Mouse (Mus musculus) ovary, postnatal 36 days (tissue): Measurements from ENCODE around the gene Vps41.
A peak's percentile ranks its signal among the peaks of the same experiment; 100 is the strongest.

Experiments
- DNase-seq: peaks from one replicate; pipeline ENCODE4 v3.0.0; 2022; ENCODE audit warnings: low spot score, mixed read lengths

Vps41 gene

DNA sequence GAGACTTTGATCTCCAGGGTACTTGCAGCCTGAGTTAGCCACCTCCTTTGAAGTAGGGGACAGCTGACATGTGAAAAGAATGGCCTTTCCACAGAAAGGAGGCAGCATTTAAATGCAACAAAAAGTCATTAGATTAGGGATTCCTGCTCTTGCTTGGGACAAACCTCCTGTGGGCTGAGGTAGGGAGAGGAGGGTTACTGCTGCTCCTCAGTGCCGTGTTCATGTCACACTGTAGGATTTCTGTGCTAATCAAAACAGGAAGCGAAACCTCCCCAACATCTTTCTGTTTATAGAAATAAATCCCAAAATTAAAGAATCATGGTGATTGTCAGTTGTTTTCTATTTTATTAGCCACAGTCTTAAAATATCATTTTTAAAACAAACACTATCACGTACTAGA lies 77.4 kb downstream of the Vps41 start:
- no peak for DNase-seq

- DNase-seq: peak; percentile 8
Observed at GRCm38 (mm10) chr13:18797555-18797954, 80.5 kb downstream of the Vps41 start.

DNA sequence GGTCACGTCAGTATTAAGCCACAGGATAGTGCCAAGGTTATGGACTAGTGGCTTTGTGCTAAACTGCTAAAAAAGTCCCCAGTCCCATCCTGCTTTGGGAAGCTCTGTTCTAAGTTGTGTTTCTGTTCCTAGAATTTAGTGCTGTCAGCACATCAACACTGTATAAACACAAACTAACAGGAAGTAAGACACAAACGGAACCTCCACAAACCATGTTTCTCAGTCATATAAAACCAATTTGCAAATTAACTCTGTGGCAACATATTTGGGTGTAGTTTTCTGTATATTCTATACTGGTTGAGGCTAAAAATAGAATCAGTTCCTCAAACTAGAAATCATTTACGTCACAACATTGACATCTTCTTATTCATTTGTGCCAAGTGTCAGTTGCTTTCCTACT lies 83.3 kb downstream of the Vps41 start:
- no peak for DNase-seq

GRCm38 (mm10) chr13:18809465-18809864 lies 92.4 kb downstream of the Vps41 start:
- DNase-seq: no peak

DNA sequence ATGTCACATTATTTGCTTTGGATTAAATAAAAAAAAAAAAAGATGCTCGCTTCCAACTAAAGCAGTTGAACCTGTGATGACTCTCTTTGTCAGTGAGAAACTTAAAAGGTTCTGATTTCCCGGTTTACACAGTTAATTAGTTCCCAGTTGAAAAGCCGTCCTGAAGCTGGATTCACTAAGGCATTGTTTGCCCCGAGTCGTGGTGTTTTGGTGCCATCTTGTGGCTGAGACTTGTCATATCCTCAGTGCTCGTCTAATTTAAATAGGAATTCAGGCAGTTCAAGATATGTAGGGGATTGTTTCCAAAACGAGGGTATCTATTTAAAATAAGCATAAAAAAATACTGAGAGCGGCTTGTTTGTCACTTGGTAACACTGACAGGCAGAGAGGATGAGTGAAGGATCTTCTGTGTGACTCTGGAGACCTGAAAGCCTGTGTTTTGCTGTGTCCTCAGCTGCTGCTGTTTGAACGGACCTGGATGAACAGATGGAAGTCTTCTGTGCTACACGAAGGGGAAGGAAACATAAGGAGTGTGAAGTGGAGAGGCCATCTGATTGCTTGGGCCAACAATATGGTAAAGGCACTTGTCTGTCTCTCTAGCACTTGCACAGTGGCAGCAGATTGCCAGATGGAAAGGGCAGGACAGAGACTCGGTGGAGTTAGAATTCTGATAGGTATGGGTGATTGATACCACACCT lies 93.0 kb downstream of the Vps41 start:
- DNase-seq: peak; percentile 38

DNA sequence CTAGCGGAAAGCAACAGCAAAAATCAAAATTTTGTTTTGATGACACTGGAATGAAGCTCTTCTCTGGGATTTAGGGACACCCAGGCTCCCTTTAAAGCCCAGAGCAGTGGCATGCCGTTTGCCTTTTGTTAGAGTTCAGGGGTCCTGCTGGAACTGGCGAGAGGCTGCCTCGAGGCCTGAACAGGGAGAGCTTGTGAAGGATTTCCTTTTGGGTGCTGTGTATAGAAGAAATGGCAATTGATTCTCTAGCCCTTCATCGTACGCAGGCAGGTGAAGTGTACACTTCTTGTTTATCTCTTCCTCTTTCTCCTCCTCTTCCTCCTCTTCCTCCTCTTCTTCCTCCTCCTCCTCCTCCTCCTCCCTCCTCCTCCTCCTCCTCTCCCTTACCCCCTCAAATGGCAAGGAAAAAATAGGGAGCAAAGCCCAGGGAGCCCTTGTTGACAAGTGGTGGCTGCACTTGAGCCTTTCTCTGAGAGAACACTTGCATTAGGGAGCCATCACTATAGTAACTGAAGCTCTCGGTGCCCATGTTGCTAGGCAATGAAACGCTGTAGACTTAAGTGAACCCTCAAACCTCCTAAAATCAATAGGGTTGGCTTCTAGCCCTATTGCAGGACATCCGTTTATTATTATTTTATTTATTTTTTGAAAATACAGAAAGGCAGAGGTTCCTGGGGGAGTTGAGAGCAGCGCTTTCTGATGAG lies 107.5 kb downstream of the Vps41 start:
- DNase-seq: no peak

GRCm38 (mm10) chr13:18827029-18827428 lies 109.9 kb downstream of the Vps41 start:
- DNase-seq: no peak

GRCm38 (mm10) chr13:18830486-18830885 lies 113.4 kb downstream of the Vps41 start:
- no peak for DNase-seq

DNA sequence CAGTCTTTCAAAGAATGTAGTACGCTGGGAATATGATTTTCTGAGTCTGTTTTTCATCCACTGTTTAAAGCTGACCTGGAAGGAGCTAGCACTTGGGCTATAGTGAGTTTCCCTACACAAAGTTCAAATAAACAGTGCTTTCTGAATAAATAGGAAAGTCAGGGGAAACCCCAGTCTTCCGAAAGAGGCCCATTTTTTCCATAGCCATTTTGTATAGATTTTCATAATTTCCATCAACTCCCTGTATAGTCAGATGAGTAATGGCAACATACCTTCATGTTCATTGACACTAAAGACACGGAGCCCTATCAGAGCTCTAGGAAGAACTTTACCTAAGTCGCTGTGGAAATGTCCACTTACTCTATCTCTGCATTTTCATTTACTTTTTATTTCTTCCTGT lies 122.1 kb downstream of the Vps41 start:
- no peak for DNase-seq

GRCm38 (mm10) chr13:18840366-18840765 lies 123.3 kb downstream of the Vps41 start:
- DNase-seq: no peak

GRCm38 (mm10) chr13:18841019-18841418 lies 123.9 kb downstream of the Vps41 start:
- DNase-seq: no peak

DNA sequence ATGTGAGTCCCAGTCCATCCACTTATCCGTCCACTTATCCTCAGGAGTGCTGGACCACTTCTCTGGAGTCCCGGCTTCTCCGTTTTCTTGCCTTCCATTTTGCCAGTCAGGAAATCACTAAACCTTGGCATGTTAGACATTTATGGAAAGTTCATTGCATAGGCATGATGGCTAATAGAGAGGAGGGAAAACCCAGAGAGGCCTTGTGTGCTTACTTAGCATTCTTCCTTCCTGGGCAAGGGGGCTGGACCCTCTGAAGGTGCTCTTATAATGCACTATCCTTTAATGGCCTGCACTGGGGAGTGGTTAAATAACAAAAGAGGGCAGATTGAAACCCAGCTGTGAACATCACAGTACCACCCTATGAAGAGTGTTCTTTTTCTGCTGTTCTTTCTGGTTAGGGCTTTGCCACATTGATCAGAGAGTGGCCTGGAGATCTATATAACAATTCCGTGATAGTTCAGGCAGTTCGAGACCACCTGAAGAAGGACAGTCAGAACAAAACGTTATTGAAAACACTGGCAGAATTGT lies 124.7 kb downstream of the Vps41 start:
- no peak for DNase-seq

DNA sequence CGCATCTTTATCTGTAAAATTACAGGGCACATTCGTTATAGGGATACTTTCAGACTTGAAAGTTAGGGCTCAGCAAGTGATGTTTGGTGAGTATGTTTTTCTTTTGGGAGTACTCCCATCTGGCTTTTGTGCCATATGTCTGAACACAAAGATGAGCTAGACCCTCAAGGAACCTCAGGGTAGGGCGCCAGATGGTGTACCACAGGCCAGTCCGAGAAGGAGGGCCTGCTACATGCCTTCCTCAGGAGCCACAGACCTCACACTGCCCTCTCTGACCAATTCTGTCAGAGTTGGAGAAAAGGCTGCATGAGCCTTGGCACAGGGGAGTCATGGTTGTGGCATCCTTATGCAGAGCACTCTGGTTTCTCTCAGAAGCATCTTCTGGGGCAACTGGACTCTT lies 125.5 kb downstream of the Vps41 start:
- DNase-seq: no peak

DNA sequence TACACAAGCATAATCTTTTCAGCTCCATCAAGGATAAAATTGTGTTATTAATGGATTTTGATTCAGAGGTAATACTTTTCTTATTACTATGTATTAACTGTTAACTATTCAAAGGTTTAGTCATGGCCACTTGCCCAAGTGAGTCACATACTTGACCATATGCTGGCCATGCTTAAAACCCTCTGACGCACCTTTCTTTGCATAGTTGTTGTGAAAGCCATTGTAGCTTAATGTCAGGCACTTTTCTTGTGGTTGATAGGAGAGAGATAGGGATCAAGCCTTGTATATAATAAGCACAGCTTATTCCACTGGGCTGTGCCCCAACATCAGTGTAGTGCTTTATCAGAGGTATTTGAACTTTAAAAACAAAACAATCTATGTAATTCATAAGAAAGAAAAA lies 126.5 kb downstream of the Vps41 start:
- no peak for DNase-seq

DNA sequence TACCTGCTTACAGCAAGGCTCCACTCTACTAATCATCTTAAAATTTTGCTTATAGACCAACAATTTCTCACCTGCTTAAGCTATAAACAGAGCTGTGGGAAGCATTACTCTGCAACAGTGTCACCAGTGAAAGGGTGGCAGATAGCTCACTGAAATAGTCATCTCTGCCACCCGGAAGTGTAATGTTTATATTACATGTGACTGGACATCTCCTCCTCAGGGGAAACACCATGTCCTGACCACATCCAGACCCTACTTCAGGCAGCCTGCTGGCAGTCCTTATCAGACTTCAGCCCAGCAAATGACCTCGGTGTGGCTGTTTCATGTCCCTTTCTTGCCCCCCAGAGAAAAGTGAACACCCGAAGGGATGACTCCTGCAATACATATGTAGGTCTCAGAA lies 130.3 kb downstream of the Vps41 start:
- no peak for DNase-seq

DNA sequence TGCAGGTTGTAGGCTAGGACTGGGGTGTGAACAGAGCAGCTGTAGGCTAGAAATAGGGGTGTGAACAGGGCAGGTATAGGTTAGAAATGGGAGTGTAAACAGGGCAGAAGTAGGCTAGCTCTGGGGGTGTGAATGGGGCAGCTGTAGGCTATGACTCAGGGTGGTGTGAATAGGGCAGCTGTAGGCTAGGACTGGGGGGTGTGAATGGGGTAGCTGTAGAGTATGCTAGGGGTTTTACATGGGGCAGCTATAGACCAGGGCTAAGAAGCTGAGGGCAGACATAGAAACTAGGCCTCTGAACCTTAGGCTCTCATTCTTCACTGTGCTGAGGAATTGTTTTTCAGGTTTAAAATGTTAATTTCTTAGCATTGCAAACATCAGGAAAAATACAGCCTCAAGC lies 132.5 kb downstream of the Vps41 start:
- DNase-seq: no peak

DNA sequence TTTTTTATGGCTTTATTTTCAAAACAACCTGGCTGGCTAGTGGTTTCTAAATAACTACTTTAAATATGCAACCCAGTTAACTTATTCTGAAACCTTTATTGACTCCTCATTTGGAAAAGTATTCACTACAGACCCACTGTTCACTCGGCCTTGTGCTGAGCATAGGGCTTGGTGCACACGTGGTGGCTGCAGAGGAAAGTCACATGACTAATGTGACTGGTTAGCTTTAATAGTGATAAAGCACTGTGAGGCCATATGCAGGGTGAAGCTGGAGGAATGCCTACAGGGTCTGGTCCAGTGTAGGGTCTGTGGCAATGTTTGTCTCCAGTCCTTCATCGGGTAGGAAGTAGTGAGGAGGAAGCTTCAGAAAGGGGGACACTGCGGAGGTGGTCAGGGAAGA lies 134.1 kb downstream of the Vps41 start:
- no peak for DNase-seq

DNA sequence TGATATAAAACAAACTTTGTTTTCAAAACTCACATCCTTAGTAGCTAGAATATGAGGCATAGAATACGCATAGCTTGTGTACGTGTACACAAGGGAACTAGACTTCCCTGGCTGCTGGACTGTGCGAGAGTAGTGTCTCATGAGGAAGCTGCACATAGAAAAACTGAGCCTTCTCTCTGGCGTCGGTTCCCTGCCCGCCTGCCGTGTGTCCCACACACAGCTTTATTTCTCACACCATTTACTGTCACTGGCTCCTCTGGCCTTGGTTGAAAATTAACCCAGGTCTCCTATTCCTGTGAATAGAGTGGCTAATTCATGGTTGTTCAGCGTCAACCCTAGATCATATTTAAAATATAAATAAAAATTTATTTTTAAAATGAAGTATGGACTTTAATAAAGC lies 135.6 kb downstream of the Vps41 start:
- no peak for DNase-seq

DNA sequence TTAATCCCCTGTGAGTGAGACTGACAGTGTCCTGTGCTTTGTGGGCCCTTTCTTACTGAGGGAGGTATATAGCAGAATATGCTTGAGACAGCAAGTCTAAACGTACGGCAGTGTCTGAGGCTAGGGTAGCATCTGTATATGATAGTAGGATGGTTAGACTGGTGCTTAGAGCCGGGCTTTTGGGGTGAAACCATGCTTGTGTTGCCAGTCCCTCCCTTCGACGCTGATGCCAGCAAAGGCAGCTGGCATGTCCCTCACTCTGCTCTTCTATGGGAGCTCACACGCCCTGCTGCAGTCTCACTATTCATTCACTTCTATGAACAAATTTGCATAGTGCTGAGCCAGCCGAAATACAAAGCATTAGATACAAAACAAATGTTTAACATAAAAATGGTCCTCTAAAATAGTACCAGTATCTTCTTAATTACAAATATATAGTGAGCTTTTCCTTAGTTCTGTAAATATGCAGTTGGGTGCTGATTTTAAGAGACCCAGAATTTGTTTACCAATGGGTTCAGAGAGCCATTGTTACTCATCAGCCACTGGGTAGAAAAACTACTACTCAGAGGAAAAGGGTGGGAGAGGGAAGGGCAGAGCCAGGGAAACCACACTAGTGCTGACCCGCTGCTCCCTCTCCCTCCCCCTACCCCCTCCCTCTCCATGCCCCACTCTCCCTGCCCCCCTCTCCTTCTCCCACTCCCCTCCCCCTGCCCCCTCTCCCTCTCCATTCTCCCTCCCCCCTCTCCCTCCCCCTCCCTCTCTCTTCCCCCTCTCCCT lies 139.1 kb downstream of the Vps41 start:
- DNase-seq: no peak

DNA sequence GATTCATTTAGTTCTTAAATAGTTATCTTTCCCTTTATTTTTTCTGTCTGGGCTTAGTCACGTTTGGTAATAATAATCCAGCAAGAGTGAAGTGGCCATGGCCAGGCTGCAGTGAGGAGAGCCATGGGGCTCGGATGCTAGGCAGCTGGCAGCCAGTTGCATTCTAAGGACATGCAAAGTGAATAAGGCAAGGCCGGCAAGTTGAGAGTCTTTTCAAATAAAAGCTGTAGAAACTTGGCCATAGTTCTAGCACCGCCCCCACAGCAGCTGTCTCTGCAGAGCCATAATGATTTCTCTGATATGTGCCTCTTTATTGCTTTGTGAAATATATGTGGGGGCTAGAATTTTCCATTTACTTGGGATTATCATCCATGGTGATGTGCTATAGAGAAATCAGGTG lies 141.1 kb downstream of the Vps41 start:
- no peak for DNase-seq

GRCm38 (mm10) chr13:18859389-18859788 lies 142.3 kb downstream of the Vps41 start:
- DNase-seq: no peak

- DNase-seq: no peak
Observed at GRCm38 (mm10) chr13:18868030-18868490, 151.0 kb downstream of the Vps41 start.

DNA sequence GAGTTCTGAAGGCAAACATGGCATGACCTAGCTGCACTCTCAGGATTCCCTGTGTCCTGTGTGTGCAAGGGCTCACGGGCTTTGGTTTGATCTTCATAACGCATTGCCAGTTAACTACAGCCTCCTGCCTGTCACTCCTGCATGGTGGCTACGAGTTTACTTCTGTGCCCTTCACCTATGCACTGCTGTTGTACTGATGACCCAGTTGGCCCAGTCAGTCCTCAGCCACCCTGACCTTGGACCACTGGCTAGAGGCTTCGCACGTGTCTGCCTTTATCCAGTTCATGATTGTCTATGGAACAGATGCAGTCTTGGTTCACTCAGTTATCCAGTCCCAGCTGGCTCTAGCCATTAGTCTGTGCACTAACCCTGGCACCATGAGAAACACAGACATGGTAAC lies 151.7 kb downstream of the Vps41 start:
- no peak for DNase-seq
